Mouse (Mus musculus) embryonic facial prominence, embryonic 15.5 days (tissue): Measurements from ENCODE around the gene Usp18. TPM values are rescaled to one million over a fixed set of nuclear protein-coding genes. Genes with fewer than 3 reads are reported as not detected.

Experiments used
- ATAC-seq: fragments of 200-750 bp; cut with Nextera tagmentation; 2 replicates; pipeline ENCODE4 v1.8.0; 2017; ENCODE audit warnings: low read depth, moderate TSS enrichment; ENCODE audit not compliant: insufficient number of reproducible peaks, low FRiP score, low TSS enrichment
- H3K27ac ChIP-seq: fragments of 300-500 bp; sonication (generic); replicated peaks from 2 replicates; pipeline ENCODE4 v1.5.1; 2015; ENCODE audit warnings: mild to moderate bottlenecking, inconsistent platforms
- H3K27me3 ChIP-seq: fragments of 300-500 bp; sonication (generic); 2 replicates; pipeline ENCODE4 v1.6.1; 2015; ENCODE audit warnings: inconsistent platforms
- H3K36me3 ChIP-seq: fragments of 300-500 bp; sonication (generic); 2 replicates; pipeline ENCODE4 v1.6.1; 2015; ENCODE audit warnings: mild to moderate bottlenecking, inconsistent platforms
- H3K4me1 ChIP-seq: fragments of 300-500 bp; sonication (generic); 2 replicates; pipeline ENCODE4 v1.6.1; 2015; ENCODE audit warnings: inconsistent platforms
- H3K4me2 ChIP-seq: fragments of 300-500 bp; sonication (generic); replicated peaks from 2 replicates; pipeline ENCODE4 v1.6.1; 2015; ENCODE audit warnings: mild to moderate bottlenecking, inconsistent platforms
- H3K4me3 ChIP-seq: fragments of 300-500 bp; sonication (generic); replicated peaks from 2 replicates; pipeline ENCODE4 v1.5.1; 2015; ENCODE audit warnings: mild to moderate bottlenecking, inconsistent platforms
- H3K9ac ChIP-seq: fragments of 300-500 bp; sonication (generic); 2 replicates; pipeline ENCODE4 v1.6.1; 2015; ENCODE audit warnings: inconsistent platforms
- H3K9me3 ChIP-seq: fragments of 300-500 bp; sonication (generic); replicated peaks from 2 replicates; pipeline ENCODE4 v1.6.1; 2016; ENCODE audit warnings: inconsistent platforms
- WGBS: fragments of 180-500 bp; shearing (Covaris S2); methylation state at CpG from one replicate; pipeline ENCODE4 v1.1.7; 2015; 5-methylcytosine and 5-hydroxymethylcytosine counted together
- polyA plus RNA-seq: library from polyadenylated mRNA; unstranded; fragments of >200 nt; fragmentation: Nextera tagmentation; extraction: Ambion mirVana; gene quantifications from 2 replicates; pipeline ENCODE4 v1.2.1, GENCODE M21; 2015

The Usp18 gene
- 3.7 and 5.3 TPM in 2 replicates for polyA plus RNA-seq

DNA sequence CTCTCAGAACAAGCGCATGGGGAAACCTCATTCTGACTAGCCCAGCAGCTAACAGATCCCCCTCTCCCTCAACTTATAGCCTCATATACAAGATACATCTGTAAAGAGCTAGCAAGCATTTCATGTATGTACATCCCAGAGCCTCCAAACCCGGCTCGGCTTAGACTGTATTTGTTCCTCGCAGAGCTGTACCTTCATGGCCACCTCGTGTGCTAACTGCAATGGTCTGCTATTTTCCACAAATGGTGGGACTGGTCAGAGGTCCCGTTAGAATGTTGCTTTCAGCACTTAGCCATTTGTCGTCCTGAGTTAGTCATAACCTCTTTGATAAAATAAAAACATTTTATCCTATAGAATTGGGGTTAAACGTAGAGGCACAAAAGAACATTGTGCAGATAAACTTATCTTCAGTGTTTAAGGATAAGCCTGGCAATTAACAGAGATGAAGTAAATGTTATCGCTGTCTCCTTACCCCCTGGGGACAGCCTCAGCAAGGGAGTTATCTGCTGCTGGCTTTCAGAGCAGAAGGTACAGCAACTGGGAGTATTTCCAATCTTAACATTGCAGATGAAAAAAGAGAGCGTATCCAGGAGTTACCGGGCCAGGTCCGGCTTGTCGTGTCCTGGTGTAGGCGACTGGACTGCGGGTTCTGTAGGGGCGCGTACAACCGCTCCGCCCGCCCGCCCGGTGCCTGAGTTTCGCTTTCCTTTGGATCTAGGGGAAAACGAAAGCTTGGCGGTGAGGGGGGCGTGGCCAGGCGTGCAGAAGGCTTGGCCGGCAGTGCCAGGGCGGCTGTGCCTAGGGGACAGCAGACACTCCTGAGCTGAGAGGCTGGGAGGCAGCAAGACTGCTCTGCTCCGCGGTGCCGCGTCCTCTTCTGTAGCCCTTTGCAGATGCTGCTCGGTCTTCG is at the start of gene Usp18:
TSS of gene Usp18 (plus strand) at position 780 of the 910 bp plus-strand sequence.
- Histone ChIP-seq H3K27me3 (peaks cover 6% of the 10 kb centered on the region; the same call in 1 of the 2 replicates), H3K4me2 (peak within 1 kb of the TSS; percentile 56), H3K4me3 (peak within 1 kb of the TSS; percentile 62), H3K9me3 (no peaks in the 10 kb centered on the region), H3K36me3 (no peaks in the 10 kb centered on the region), H3K9ac (peak within 1 kb of the TSS; percentile 39), H3K4me1 (0 out of 2 replicates have a peak, but pooled peaks cover 7% of the 10 kb centered on the region), H3K27ac (no peak within 1 kb of the TSS)
- WGBS = 8% methylated on average over 35 of the region's 35 CpGs
- ATAC-seq = peak; percentile 89

GRCm38 (mm10) chr6:121197807-121198365 is 47.8 kb upstream of the Usp18 start:
- Histone ChIP-seq H3K27me3 (no peaks in the 10 kb centered on the region), H3K27ac (no peak overlapping the region), H3K9ac (no peak overlapping the region), H3K36me3 (peaks cover 12% of the 10 kb centered on the region), H3K4me2 (no peak overlapping the region), H3K4me3 (no peak overlapping the region), H3K4me1 (no peaks in the 10 kb centered on the region), H3K9me3 (no peaks in the 10 kb centered on the region)
- no peak for ATAC-seq
- WGBS = 29% methylated on average over 9 of the region's 9 CpGs

DNA sequence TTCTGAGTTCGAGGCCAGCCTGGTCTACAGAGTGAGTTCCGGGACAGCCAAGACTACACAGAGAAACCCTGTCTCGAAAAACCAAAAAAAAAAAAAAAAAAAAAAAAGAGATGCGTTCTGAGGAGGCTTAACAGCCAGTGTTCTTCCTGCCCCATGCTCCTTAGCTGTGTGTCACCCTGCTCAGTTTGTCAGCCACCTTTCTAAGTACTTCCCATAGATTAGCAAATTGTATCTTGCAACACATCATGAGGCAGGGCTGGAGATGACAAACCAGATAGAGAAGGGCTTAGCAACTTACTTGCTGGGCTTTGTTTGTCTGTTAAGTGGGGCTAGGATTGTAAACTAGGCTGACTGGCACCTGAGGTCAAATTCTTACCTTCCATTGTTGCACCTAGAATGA is 45.2 kb upstream of the Usp18 start:
- Histone ChIP-seq H3K9me3 (no peaks in the 10 kb centered on the region), H3K4me3 (no peak overlapping the region), H3K36me3 (no peaks in the 10 kb centered on the region; the same call in 1 of the 2 replicates), H3K9ac (no peak overlapping the region), H3K4me2 (no peak overlapping the region), H3K27me3 (no peaks in the 10 kb centered on the region), H3K27ac (no peak overlapping the region), H3K4me1 (no peaks in the 10 kb centered on the region)
- 77% methylated on average over 3 of the region's 4 CpGs for WGBS
- ATAC-seq = no peak

DNA sequence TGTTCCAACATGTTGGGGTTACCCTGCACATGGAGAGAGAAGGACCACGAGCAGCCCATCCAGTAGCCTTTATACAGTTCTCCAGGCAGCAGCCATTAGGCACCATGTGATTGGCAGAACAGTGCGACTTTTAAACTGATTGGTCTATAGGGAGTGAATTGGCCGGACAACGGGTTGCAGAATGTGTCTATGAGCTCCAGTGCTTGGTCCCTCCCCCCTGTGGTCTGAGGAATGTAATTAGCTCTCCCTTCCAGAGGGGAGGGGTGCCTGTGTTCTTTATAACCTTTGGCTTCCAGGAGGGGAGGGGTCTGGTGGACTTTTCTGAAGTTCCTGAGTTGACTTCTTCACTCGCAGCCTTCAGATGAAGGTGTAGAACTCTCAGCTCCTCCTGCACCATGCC is 43.7 kb upstream of the Usp18 start:
- 76% methylated on average over 5 of the region's 5 CpGs for WGBS
- Histone ChIP-seq H3K27ac (no peak overlapping the region), H3K27me3 (no peaks in the 10 kb centered on the region), H3K4me2 (no peak overlapping the region), H3K36me3 (no peaks in the 10 kb centered on the region), H3K9ac (no peak overlapping the region), H3K4me1 (no peaks in the 10 kb centered on the region), H3K4me3 (no peak overlapping the region), H3K9me3 (no peaks in the 10 kb centered on the region)
- ATAC-seq = no peak

GRCm38 (mm10) chr6:121206481-121206880 is 39.2 kb upstream of the Usp18 start:
- no peak overlapping the region for H3K4me3 ChIP-seq
- no peak overlapping the region for H3K9ac ChIP-seq
- peaks cover 19% of the 10 kb centered on the region for H3K27me3 ChIP-seq
- no peak for ATAC-seq
- H3K4me1 ChIP-seq = peaks cover 14% of the 10 kb centered on the region
- no peak overlapping the region for H3K4me2 ChIP-seq
- no peak overlapping the region for H3K27ac ChIP-seq
- no peaks in the 10 kb centered on the region for H3K36me3 ChIP-seq
- 81% methylated on average over 5 of the region's 5 CpGs for WGBS
- H3K9me3 ChIP-seq = no peaks in the 10 kb centered on the region

- no peaks in the 10 kb centered on the region for H3K9me3 ChIP-seq
- no peak overlapping the region for H3K27ac ChIP-seq
- no peak for ATAC-seq
- H3K4me2 ChIP-seq = no peak overlapping the region
- no peak overlapping the region for H3K9ac ChIP-seq
- H3K4me3 ChIP-seq = no peak overlapping the region
- H3K27me3 ChIP-seq = peaks cover 25% of the 10 kb centered on the region
- H3K4me1 ChIP-seq = peaks cover 17% of the 10 kb centered on the region
- no peaks in the 10 kb centered on the region for H3K36me3 ChIP-seq
- 75% methylated on average over 2 of the region's 2 CpGs for WGBS
Measured at GRCm38 (mm10) chr6:121209584-121209983, 36.1 kb upstream of the Usp18 start.

GRCm38 (mm10) chr6:121210149-121210925 is 35.4 kb upstream of the Usp18 start, which contains the start of gene Tuba8:
Gene Tuba8, plus strand, starts transcription at chr6:121210696.
- no peak within 1 kb of the TSS for H3K27ac ChIP-seq
- WGBS = 4% methylated on average over 30 of the region's 30 CpGs
- H3K36me3 ChIP-seq = no peaks in the 10 kb centered on the region
- no peaks in the 10 kb centered on the region for H3K9me3 ChIP-seq
- H3K4me1 ChIP-seq = peaks cover 17% of the 10 kb centered on the region
- no peak within 1 kb of the TSS for H3K9ac ChIP-seq
- H3K27me3 ChIP-seq = peaks cover 25% of the 10 kb centered on the region
- 0 out of 2 replicates have a peak, but pooled peaks have one; percentile 24 for ATAC-seq
- peak within 1 kb of the TSS; percentile 75 for H3K4me2 ChIP-seq
- peak within 1 kb of the TSS; percentile 42 for H3K4me3 ChIP-seq

DNA sequence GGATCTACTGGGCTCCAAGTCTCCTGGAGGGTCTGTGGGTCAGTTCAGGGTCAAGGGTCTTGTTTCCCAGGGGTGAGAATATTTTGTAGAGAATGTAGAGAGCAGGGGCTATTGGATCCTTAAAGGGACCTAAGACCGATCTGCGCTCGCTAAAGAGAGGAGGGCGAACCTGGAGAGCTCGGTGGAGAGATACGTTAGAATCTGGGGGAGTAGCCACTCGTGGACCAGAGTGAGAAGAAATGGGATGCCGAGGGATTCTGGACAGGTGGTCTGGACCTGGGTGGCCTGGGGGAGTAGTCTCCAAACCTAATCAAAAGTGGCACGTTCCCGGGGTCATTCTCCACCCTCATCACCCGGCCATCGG is 34.8 kb upstream of the Usp18 start:
- H3K27me3 ChIP-seq = peaks cover 25% of the 10 kb centered on the region
- H3K4me1 ChIP-seq = peaks cover 17% of the 10 kb centered on the region
- H3K36me3 ChIP-seq = no peaks in the 10 kb centered on the region
- 2% methylated on average over 12 of the region's 12 CpGs for WGBS
- no peak for ATAC-seq
- peak overlapping the region; percentile 75 for H3K4me2 ChIP-seq
- no peaks in the 10 kb centered on the region for H3K9me3 ChIP-seq
- peak overlapping the region; percentile 42 for H3K4me3 ChIP-seq
- no peak overlapping the region for H3K9ac ChIP-seq
- H3K27ac ChIP-seq = no peak overlapping the region

GRCm38 (mm10) chr6:121211743-121212142 is 34.0 kb upstream of the Usp18 start:
- Histone ChIP-seq H3K36me3 (no peaks in the 10 kb centered on the region), H3K9ac (no peak overlapping the region), H3K27me3 (peaks cover 25% of the 10 kb centered on the region), H3K4me3 (peak overlapping the region; percentile 42; the same call in 1 of the 2 replicates), H3K4me1 (peaks cover 17% of the 10 kb centered on the region), H3K27ac (no peak overlapping the region), H3K9me3 (no peaks in the 10 kb centered on the region), H3K4me2 (peak overlapping the region; percentile 75; the same call in 1 of the 2 replicates)
- WGBS = 11% methylated on average over 5 of the region's 5 CpGs
- no peak for ATAC-seq

- Histone ChIP-seq H3K4me2 (no peak overlapping the region), H3K27me3 (peaks cover 25% of the 10 kb centered on the region), H3K4me3 (no peak overlapping the region), H3K9me3 (no peaks in the 10 kb centered on the region), H3K4me1 (peaks cover 17% of the 10 kb centered on the region), H3K9ac (no peak overlapping the region), H3K27ac (no peak overlapping the region), H3K36me3 (no peaks in the 10 kb centered on the region)
- ATAC-seq = no peak
- WGBS = 63% methylated on average over 4 of the region's 4 CpGs
Measured at GRCm38 (mm10) chr6:121212988-121213387, 32.7 kb upstream of the Usp18 start.

DNA sequence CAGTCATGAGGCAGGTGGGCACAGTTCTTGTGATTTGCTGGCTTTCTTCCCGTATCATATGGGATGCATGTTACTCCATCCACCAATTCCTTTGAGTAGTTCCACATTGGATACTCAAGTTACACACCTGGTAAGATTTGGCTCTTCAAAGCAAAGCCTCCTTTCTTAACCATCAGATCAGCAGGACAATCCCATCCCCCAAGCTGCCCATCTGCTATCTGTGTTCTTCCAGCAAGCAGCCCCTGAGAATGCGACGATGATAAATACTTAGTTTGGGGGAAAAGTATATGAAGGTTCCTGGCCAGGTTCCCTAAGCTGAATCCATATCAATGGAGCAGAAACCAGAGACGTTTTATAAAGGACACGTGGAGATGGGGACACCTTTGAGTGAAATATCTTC is 31.5 kb upstream of the Usp18 start:
- no peaks in the 10 kb centered on the region for H3K36me3 ChIP-seq
- H3K27me3 ChIP-seq = peaks cover 25% of the 10 kb centered on the region
- H3K27ac ChIP-seq = no peak overlapping the region
- H3K4me2 ChIP-seq = no peak overlapping the region
- WGBS = 89% methylated on average over 5 of the region's 5 CpGs
- H3K4me1 ChIP-seq = peaks cover 17% of the 10 kb centered on the region
- H3K4me3 ChIP-seq = no peak overlapping the region
- no peak for ATAC-seq
- no peaks in the 10 kb centered on the region for H3K9me3 ChIP-seq
- H3K9ac ChIP-seq = no peak overlapping the region
